Mouse (Mus musculus): ENCODE data around the gene Uchl4.
"Not testable (repeated sequence)": the region's sequence is repeated elsewhere in the genome, so short reads cannot be mapped to it uniquely, and the experiment has no call there.

Gene Uchl4

GRCm38 (mm10) chr9:64231171-64231570 is 3.8 kb upstream of the Uchl4 start:
- DNase-seq (ENCODE audit: inconsistent ontology term) = no peak

- no peak for DNase-seq (ENCODE audit: inconsistent ontology term)
These were observed 3.3 kb upstream of the Uchl4 start for GRCm38 (mm10) chr9:64231674-64232073.

- DNase-seq (ENCODE audit: inconsistent ontology term) = peak; percentile 63
These were observed 2.6 kb upstream of the Uchl4 start for GRCm38 (mm10) chr9:64232257-64232957.

- no peak for DNase-seq (ENCODE audit: inconsistent ontology term)
These were observed 1.3 kb upstream of the Uchl4 start for GRCm38 (mm10) chr9:64233656-64234055.

- DNase-seq (ENCODE audit: inconsistent ontology term) = no peak
These were observed 1.1 kb downstream of the Uchl4 start for GRCm38 (mm10) chr9:64236056-64236455.

- no peak for DNase-seq (ENCODE audit: inconsistent ontology term)
These were observed 5.1 kb downstream of the Uchl4 start for GRCm38 (mm10) chr9:64240116-64240515.

- no peak for DNase-seq (ENCODE audit: inconsistent ontology term)
These were observed 5.7 kb downstream of the Uchl4 start for GRCm38 (mm10) chr9:64240681-64241080.

- no peak for DNase-seq (ENCODE audit: inconsistent ontology term)
These were observed 7.4 kb downstream of the Uchl4 start for GRCm38 (mm10) chr9:64242381-64242831.

GRCm38 (mm10) chr9:64249371-64249770 is 14.4 kb downstream of the Uchl4 start:
- DNase-seq (ENCODE audit: inconsistent ontology term) = no peak

GRCm38 (mm10) chr9:64250111-64250730 is 15.2 kb downstream of the Uchl4 start:
- peak; percentile 79 for DNase-seq (ENCODE audit: inconsistent ontology term)

- DNase-seq (ENCODE audit: inconsistent ontology term) = no peak
These were observed 17.6 kb downstream of the Uchl4 start for GRCm38 (mm10) chr9:64252591-64253020.

GRCm38 (mm10) chr9:64253021-64253904 is 18.3 kb downstream of the Uchl4 start, which contains the start of gene Map2k1:
Gene Map2k1 (minus strand): TSS chr9:64253631.
- DNase-seq (ENCODE audit: inconsistent ontology term) = peak; percentile 100

GRCm38 (mm10) chr9:64255422-64255821 is 20.4 kb downstream of the Uchl4 start:
- no peak for DNase-seq (ENCODE audit: inconsistent ontology term)

GRCm38 (mm10) chr9:64256204-64256603 is 21.2 kb downstream of the Uchl4 start:
- no peak for DNase-seq (ENCODE audit: inconsistent ontology term)

GRCm38 (mm10) chr9:64259906-64260305 is 24.9 kb downstream of the Uchl4 start:
- DNase-seq (ENCODE audit: inconsistent ontology term) = no peak

GRCm38 (mm10) chr9:64261023-64261422 is 26.0 kb downstream of the Uchl4 start:
- DNase-seq (ENCODE audit: inconsistent ontology term) = peak; percentile 19

GRCm38 (mm10) chr9:64264813-64265212 is 29.8 kb downstream of the Uchl4 start:
- DNase-seq (ENCODE audit: inconsistent ontology term) = no peak

- DNase-seq (ENCODE audit: inconsistent ontology term) = no peak
These were observed 32.2 kb downstream of the Uchl4 start for GRCm38 (mm10) chr9:64267231-64267630.

GRCm38 (mm10) chr9:64268196-64268595 is 33.2 kb downstream of the Uchl4 start:
- no peak for DNase-seq (ENCODE audit: inconsistent ontology term)

GRCm38 (mm10) chr9:64268836-64269235 is 33.8 kb downstream of the Uchl4 start:
- DNase-seq (ENCODE audit: inconsistent ontology term) = not testable (repeated sequence)

- no peak for DNase-seq (ENCODE audit: inconsistent ontology term)
These were observed 36.2 kb downstream of the Uchl4 start for GRCm38 (mm10) chr9:64271249-64271648.

GRCm38 (mm10) chr9:64272611-64273010 is 37.6 kb downstream of the Uchl4 start:
- peak; percentile 59 for DNase-seq (ENCODE audit: inconsistent ontology term)
